Mouse (Mus musculus) WW6 (cell line): ENCODE measurements around the gene Accs.

Experiments used
- DNase-seq: peaks from one replicate; pipeline ENCODE4 v3.0.0-alpha.2; 2013; ENCODE audit warnings: low read depth, low spot score

The Accs gene

DNA sequence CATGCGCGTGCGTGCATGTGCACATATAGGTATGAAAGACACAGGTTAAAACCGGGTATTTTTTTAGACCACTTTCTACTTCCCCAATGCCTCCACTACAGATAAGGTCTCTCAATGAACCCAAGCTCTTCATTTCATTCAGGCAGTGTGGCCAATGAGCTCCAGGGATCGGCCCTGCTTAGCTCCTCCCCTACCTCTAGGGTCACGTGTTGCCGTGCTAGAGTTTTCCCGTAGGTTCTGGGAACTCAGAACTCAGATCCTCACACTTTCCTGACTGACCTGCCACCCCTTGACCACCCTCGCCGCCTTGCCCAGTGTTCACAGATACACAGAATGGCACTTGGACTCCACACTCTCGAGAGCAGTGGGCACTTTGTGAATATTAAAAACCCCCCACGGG is 9.1 kb upstream of the Accs start:
- DNase-seq, result no peak

DNA sequence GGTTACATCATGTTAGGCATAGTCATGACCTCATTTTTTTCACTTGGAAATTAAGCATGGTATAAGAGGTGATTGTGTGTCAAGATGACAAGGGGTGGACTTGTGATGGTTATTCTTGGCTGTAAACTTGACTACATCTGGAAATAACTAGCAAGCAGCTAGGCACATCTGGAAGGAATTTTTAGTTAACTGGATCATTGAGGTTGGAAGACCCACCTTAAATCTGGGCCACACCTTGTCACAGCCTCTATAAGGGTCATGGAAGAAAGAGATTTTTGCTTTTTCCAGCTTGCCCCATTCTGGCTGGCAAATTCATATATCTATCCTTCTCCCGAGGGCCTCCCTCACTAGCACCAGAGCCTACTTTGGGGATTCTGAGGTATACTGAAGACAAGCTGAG is 1.6 kb upstream of the Accs start:
- DNase-seq, result no peak

DNA sequence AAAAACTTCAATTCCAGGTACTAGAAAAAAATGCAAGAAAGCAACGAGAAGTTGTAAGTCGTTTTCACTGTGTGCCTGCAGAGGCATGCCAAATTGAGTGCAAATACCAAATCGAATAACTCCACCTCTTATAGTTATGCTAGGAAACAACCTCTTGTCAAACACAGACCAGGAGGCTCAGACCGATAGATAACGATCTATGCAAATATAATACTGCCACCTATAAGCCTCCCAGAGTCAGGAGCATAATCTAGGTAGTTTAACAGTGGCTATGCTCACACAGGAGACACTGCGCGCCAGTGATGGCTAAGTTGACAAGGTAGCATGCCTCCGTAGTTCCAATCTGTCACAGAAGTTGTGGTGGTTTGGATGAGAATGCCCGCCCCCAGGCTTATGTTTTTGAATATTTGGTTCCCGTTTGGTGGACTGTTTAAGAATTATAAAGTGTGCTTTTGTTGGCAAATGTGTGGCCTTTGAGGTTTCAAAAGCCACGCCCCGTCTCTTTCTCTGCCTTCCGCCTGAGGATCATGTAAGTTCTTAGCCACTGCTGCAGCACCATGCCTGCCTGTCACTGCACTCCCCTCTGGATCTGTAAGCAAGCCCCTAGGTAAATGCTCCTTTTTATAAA is 688 bp upstream of the Accs start:
- DNase-seq, result no peak

DNA sequence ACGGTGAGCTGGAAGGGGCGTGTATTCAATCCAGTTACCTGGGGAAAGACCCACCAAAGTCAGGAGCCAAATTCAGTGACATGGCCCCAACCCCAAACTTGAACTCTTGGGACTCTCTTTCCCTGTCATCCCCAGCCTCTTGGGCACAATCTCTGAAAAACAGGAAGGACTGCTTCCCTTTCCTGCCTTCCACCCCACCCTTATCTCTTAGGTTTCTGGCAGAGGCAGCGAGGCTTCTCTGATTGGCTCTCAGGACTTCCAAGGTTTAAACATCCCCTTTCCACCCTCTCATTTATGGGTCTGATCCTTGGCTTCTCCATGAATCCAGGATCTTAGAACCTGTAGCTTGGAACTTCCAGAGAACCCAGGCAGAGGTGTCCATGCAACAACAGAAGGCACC is 8.4 kb downstream of the Accs start:
- DNase-seq, result no peak

DNA sequence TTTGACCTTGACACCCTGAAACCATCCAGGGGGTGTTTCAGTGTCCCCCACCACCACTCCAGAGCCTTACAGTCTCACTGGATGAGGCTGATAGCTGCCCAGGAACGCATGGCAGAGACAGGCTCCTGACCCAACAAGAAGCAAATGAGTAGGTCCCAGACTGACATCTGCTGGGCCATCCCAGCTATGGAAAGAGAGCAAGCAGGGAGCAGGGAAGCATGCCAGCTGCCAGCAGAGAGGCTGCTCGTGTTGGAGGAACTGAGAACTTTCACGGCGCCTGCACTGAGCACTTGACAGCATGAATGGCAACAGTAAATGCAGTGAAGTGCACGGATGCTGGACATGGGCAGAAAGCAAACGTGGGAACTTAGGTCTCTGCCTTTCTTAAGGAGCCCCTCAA is 9.6 kb downstream of the Accs start:
- DNase-seq, result no peak

DNA sequence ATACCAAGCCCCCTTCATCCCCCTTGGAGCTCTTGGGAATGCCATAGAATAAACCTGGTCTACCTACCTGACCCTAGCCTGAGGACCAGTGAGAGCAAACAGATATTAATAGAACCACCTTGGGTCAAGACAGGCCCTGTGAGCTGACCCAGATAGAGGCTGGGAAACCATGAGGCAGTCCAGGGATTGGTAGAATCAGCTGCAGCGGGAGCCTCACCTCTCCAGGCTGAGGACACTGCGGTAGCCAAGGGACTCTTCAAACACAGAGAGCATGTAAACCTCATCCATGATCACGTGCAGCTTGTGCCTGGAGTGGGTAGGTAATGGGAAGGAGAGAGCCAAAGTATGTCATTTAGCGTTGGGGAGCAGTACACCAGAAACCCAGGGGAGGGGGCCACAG is 10.8 kb downstream of the Accs start:
- no peak for DNase-seq

DNA sequence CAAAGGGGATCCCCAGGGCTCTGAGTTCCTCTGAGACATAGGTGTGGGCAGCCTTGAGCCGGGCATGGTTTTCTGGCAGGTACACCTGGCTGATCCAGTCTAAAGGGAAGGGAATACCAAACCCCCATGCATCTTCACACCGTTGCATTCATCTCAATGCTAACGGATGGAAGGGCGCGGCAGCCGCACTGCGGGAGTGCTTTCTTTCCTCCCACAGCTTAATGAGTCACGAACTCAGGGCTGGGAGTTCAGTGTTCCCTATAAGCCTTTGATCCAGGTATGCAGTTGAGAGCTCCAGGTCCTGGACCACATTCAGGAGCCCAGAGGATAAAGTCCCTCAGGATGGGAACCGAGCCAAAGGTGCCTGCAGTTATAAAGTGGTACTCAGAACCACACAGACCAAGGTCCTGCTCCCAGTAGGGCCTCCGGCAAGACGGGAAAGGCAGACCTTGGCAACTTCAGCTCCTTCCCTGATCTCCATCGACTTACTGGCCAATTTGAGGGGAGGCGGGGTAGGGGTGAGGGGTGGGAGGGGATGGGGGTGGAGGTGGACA is 13.4 kb downstream of the Accs start:
- no peak for DNase-seq

DNA sequence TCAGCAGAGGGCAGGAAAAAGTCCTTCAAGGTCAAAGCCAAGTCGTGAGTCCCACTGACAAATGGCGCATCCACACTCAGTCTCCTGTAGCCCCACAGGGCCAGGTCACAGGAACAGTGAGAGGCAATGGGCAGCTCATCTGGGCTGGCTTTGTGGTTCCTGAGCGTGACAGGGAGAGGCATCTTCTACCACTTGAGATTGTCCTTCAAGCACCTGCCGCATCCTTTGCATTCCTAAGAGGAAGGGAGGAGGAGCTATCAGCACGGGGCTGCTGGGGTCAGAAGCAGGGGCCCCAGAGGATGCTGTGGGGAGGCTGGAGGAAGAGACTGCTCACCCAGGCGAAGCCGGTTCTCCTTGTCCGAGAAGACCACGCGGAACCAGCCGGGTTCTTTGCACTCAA is 14.1 kb downstream of the Accs start:
- DNase-seq, result no peak

DNA sequence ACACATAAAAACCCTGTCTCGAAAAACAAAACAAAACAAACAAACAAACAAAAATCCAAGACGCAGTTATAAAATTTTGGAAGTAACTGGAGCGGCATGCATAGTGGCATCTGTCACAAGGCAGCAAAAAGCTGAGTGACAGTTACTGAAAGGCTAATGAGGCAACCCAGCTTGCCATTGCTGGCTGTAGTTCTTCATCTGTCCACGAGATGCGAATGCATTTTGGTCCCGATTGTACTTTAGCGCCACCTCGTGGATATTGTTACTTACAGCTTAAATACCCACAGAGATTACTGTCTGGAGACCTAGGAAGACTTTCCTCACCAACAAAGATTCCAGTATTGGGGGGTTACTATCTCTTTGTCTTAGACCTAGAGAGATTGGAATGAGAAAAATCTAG is 26.2 kb downstream of the Accs start:
- peak; percentile 71 for DNase-seq

DNA sequence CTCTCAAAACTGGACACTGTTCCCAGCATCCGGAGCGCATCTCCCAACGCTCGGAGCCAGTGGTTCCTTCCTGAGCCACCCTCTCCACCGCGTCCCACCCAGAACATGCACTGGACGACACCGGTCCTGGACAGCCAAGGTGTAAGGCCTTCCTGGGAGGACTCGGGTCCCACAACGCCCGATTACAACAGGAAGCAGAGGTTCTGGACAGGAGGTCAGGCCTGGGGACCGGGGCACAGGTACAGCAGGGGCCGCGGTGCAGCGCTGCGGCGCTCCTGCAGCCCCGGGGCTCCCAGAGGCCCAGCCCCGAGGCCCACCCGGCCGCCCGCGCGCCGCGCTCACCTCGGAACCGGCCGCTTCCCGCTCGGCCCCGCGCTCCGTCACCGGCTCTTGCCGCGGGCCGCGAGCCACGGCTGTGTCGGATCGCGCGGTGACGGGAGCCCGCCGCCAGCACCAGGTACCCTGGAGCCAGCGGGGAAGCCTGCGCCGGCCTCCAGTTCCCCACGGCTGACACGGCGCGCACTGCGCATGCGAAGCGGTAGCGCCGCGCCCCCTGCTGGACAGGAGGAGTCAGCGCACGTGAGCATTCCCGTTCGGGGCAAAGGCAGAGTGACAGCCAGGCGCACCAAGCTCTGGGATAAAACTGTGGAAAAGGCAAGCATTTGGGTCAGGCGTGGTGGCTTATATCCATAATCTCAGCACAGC is 27.5 kb downstream of the Accs start, which contains the start of gene Ext2:
TSS of gene Ext2 (minus strand) at position 524 of the 705 bp plus-strand sequence.
- peak; percentile 70 for DNase-seq

DNA sequence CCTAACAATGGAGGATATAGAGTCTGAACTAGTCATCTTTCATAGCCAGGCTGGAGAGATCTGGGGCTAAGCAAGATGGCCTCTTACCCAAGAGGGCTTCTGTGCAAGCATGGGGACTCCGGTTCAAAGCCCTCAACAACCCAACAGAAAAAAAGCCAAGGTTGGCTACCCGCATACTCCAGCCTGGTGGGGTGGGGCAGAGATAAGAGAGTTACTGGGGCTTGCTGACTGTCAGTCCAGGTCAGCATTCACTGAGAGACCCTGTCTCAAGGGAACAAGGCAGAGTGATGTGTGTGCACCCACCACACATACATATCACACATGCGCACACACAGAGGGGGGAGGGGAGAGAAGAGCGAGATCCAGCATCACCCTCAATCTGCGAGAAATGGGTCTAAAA is 32.0 kb downstream of the Accs start:
- no peak for DNase-seq

DNA sequence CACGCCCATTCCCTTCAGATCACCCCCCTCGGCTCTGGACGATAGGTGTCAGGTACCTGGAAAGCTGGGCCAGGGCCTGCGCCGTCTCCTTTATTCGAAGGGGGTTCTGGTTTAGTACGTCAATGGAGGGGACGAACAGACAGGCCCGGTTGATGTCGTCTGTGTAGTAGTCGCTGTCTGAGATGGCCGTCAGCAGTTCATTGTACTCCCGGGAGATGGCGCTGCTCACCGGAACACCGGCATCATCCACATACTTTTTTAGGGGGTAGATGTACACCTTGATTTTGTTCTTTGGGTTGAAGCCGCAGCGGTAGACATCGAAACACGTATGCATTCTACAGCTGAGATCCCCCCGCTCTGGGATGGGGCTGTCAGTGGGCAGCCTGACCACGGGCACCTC is 36.4 kb downstream of the Accs start:
- DNase-seq, result no peak

DNA sequence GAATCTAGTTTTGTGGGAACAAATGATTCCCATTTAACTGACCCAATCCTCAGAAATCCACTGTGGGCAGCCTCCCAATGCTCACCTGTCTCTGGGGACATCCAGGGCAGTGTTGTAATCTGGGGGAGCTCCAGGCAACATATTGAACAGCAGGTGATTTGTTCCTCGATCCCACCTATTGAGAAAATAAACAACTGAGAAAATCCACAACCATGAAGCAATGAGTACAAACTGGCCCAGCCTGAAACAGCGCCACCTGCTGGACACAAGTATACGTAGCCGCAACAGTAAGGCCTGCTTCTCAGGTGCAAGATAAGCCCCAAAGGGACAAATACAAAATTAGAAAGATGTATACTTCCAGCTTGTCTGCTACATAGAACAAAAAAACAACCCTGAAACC is 37.9 kb downstream of the Accs start:
- DNase-seq, result no peak

DNA sequence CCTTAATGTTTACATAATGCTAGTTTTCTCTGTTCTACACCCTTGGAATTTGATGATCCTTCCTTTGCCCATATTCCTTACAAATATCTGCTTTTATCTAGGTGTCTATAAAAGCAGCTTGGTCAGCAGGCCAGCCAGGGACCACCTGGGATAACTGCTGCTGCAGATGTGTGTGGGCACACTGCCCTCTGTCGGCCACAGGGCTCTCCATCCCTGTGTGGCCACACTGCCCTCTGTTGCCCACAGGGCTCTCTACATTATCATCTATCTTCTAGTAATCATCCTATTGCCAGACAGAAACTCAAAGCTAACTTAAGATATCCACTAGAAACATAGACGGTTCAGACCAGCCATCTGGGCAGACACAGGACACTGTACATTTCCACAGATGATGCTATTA is 39.8 kb downstream of the Accs start:
- no peak for DNase-seq

DNA sequence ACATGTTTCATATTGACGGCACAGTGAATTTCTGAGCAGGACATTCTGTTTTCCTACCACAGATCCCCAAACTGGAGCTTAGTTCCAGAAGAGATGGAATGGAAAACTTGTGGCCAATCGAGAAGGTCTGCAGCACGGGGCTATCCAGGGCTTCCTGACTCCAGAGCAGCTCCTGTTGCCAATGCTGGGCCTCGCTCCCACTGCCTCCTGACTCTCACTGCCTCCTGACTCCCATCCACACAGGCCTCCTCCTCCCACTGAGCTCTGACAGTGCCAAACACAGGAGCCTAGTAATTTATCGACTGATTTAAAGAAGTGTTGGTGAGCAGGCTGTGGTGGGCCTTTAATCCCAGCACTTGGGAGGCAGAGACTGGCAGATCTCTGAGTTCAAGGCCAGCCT is 41.7 kb downstream of the Accs start:
- DNase-seq, result no peak

DNA sequence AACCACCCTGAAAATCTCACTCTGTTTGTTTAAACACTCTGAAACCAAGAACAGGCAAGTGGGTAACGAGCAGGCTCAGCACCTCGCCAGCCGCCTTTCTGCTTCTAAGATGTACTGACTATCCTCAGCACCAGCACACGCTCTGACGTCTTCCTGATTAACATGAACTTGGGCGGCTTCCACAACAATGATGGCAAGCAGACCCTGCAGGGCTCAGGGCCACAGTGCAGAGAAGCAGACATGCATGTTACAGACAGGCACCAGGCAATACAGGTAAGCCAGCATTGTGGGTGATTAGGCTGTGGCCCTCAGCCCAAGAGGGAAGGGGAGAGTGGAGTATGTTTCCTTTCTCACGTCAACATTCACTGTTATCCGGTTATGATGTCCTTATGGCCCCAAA is 42.3 kb downstream of the Accs start:
- DNase-seq, result no peak

DNA sequence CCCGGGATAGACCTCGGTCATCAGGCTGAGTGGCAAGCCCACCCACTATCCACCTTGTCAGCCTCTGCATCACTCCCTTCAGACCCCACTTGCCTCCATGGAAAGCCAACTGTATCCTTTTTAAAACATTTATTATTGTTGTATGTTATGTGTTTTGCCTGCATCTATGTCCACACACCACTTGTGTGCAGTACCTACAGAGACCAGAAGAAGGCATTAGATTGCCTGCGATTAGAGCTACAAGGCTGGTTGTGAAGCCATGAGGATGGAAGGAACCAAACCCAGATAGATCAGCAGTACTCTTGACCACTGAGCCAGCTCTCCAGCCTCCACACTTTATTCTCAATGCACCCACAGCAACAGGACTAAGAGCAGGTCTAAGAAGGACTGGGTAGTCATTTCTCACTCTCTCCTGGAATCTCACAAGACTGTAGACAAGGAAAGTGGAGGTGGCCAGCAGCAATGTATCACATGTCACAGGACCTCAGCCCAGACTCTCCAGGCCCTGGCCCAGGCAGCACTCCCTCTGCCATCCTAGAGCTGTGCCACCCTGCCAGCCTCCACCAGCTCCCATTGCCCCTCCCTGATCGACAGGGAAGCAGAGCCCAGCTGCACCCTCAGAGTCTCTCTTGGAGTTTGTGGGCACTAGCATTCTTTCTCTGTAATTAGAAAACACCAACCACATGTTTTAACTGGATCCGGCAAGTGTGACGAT is 43.1 kb downstream of the Accs start:
- DNase-seq, result no peak

DNA sequence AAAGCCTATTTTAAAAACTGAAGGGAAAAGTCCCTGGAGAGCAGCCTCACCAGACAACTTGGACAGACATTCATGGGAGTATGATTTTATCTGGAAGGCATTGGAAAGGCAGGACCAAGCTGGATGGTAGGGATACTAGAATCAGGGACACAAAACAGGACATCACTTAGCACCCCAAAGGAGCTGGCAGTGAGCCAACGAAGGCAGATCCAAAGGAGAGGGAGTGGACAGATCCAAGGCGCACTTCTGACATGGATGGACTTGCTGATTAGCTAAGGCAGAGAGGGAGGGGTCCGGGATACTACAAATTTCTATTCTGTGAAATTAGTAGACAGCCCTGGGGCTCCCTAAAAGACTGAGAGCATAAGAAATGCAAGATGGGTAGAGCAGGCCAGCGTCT is 44.2 kb downstream of the Accs start:
- no peak for DNase-seq

DNA sequence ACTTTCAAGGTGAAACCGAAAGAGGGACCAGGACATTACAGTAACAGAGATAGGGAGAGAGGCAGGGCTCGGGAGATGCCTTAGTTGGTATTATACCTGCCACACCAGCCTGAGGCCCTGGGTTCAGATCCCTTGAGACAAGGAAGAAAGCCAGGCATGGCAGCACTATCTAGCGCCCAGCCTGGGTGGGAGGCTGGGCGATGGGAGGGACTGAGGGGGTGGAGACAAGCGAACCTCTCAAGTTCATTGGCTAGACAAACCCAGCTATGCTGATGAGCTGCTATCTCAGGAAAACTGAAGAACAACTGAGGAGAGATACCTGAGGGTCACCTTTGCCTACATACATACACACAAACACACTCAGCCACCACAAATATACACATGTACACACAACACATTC is 44.7 kb downstream of the Accs start:
- no peak for DNase-seq

DNA sequence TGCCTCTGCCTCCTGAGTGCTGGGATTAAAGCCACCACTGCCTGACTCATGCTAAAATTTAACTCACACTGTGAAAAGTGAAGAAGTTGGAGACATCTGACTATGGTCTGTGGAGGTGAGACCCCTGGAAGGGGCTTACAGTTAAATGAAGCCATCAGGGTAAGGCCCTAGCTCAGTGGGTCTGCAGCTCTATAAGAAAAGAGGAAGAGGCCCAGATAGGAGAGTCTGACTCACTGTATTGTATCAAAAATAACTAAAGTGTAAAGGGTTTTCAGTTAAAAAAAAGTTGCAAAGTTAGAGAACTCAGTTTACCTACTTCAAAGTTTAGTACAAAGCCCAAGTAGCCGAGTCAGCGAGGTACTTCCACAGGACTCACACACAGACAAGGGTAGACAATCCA is 46.8 kb downstream of the Accs start:
- DNase-seq, result no peak

DNA sequence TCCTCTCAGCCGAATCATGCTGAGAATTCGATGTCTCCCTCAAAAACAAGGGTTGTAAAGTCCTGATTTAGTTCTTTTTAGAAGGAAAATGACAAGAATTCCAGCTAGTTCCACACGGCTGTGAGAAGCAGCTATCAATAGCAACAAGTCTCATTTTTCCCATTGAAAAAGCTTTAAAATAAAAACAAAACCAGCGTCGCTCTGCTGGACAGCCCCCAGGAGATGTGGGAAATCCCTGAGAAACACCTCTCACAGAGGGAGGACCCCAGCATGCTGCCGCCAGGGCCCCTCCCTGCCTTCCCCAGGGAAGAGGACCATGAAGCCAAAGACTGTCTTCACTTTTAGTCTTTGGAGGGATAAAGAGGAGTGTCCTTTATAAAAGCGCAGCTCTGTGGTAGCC is 48.6 kb downstream of the Accs start:
- no peak for DNase-seq

DNA sequence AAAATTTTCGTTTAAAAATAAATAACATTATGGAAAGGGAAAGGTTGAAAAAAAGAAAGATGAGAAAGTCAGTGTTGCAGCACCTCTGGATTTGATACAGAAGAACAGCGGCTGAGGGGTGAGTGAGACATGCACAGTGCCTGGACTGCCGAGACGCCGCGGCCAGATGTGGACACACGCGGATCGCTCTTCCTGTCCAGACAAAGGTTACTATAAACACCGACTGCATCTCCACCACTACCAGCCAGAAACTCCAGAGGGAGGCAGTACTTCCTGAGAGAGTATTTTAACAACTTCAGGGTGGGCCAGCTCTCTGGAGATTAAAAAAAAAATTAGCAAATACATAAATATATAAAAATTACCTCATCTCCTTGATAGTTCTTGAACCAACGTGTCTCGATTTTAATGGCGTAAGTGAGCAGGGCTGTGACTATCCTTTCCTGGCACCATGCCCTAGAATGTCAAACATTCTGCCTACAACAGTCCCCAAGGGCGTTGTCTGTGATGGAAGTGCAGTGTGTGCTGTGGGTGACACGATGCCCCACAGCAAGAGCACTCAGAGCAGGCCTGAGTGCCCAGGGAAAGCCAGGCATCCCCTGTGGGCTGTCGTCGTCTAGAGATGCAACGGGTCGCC is 52.5 kb downstream of the Accs start:
- no peak for DNase-seq
